Mouse (Mus musculus) testis, postnatal 14 days (tissue): Measurements from ENCODE around the gene Gm8005.
"Not testable (repeated sequence)": the region's sequence is repeated elsewhere in the genome, so short reads cannot be mapped to it uniquely, and the experiment has no call there.

Source experiments
- DNase-seq: peaks from one replicate; pipeline ENCODE4 v3.0.0; 2021; ENCODE audit warnings: low spot score

Gm8005 gene

GRCm38 (mm10) chr14:42439573-42439972, at the start of gene Gm8005:
Gene Gm8005, minus strand, starts transcription at chr14:42439673.
- DNase-seq = not testable (repeated sequence)

GRCm38 (mm10) chr14:42463581-42463980, 24.1 kb upstream of the Gm8005 start, which contains the start of gene Gm8011:
Gene Gm8011, plus strand, starts transcription at chr14:42463881.
- DNase-seq = not testable (repeated sequence)
